Mouse (Mus musculus): Measurements from ENCODE around the gene Epha2.
A peak's percentile ranks its signal among the peaks of the same experiment; 100 is the strongest.

Epha2 gene

GRCm38 (mm10) chr4:141301116-141301553 lies at the start of gene Epha2:
Gene Epha2, plus strand, starts transcription at chr4:141301240.
- DNase-seq (ENCODE audit: low read depth, low spot score), result no peak

GRCm38 (mm10) chr4:141252641-141253040 lies 48.4 kb upstream of the Epha2 start:
- no peak for DNase-seq (ENCODE audit: low read depth, low spot score)

GRCm38 (mm10) chr4:141254234-141254633 lies 46.8 kb upstream of the Epha2 start:
- no peak for DNase-seq (ENCODE audit: low read depth, low spot score)

GRCm38 (mm10) chr4:141257440-141257839 lies 43.6 kb upstream of the Epha2 start:
- no peak for DNase-seq (ENCODE audit: low read depth, low spot score)

GRCm38 (mm10) chr4:141259413-141259812 lies 41.6 kb upstream of the Epha2 start:
- no peak for DNase-seq (ENCODE audit: low read depth, low spot score)

GRCm38 (mm10) chr4:141260007-141260723 lies 40.9 kb upstream of the Epha2 start:
- DNase-seq (ENCODE audit: low read depth, low spot score), result no peak

GRCm38 (mm10) chr4:141262906-141263637 lies 38.0 kb upstream of the Epha2 start:
- DNase-seq (ENCODE audit: low read depth, low spot score), result no peak

GRCm38 (mm10) chr4:141265979-141266637 lies 34.9 kb upstream of the Epha2 start:
- DNase-seq (ENCODE audit: low read depth, low spot score), result no peak

GRCm38 (mm10) chr4:141267250-141267649 lies 33.8 kb upstream of the Epha2 start:
- no peak for DNase-seq (ENCODE audit: low read depth, low spot score)

- peak; percentile 63 for DNase-seq (ENCODE audit: low read depth, low spot score)
These were observed 33.2 kb upstream of the Epha2 start for GRCm38 (mm10) chr4:141267837-141268236.

- no peak for DNase-seq (ENCODE audit: low read depth, low spot score)
These were observed 32.7 kb upstream of the Epha2 start for GRCm38 (mm10) chr4:141268350-141268749.

- DNase-seq (ENCODE audit: low read depth, low spot score), result no peak
These were observed 32.0 kb upstream of the Epha2 start for GRCm38 (mm10) chr4:141269080-141269479.

- DNase-seq (ENCODE audit: low read depth, low spot score), result peak; percentile 80
These were observed 30.7 kb upstream of the Epha2 start for GRCm38 (mm10) chr4:141270201-141270940.

GRCm38 (mm10) chr4:141271228-141271627 lies 29.8 kb upstream of the Epha2 start:
- no peak for DNase-seq (ENCODE audit: low read depth, low spot score)

- no peak for DNase-seq (ENCODE audit: low read depth, low spot score)
These were observed 29.3 kb upstream of the Epha2 start for GRCm38 (mm10) chr4:141271721-141272120.

- no peak for DNase-seq (ENCODE audit: low read depth, low spot score)
These were observed 28.2 kb upstream of the Epha2 start for GRCm38 (mm10) chr4:141272878-141273277.

- peak; percentile 82 for DNase-seq (ENCODE audit: low read depth, low spot score)
These were observed 27.7 kb upstream of the Epha2 start for GRCm38 (mm10) chr4:141273296-141273695.

- DNase-seq (ENCODE audit: low read depth, low spot score), result no peak
These were observed 26.3 kb upstream of the Epha2 start for GRCm38 (mm10) chr4:141274485-141275341.

GRCm38 (mm10) chr4:141277157-141277556 lies 23.9 kb upstream of the Epha2 start:
- DNase-seq (ENCODE audit: low read depth, low spot score), result no peak

GRCm38 (mm10) chr4:141278154-141278553 lies 22.9 kb upstream of the Epha2 start:
- DNase-seq (ENCODE audit: low read depth, low spot score), result no peak

GRCm38 (mm10) chr4:141279327-141279726 lies 21.7 kb upstream of the Epha2 start:
- DNase-seq (ENCODE audit: low read depth, low spot score), result no peak
